8 mouse cellular contexts compared by ENCODE assay signal in genomic region chr7:126703757-126704077, GRCm38 (mm10). TPM values are rescaled to one million over a fixed set of nuclear protein-coding genes. Genes with fewer than 3 reads are reported as not detected.
A peak's percentile ranks its signal among the peaks of the same experiment; 100 is the strongest.
DNase-seq lines count a peak whose midpoint lies in the region; ATAC-seq lines count a peak whose summit lies in the region.

No protein-coding gene starts in this region.

- H3K9me3 ChIP-seq in heart, embryonic 15.5 days (replicated peaks) = no peaks in the 10 kb centered on the region
- no peaks in the 10 kb centered on the region for H3K9me3 ChIP-seq in intestine, embryonic 16.5 days (ENCODE audit: control insufficient read depth, low read length)
- H3K9me3 ChIP-seq in neural tube, embryonic 15.5 days (replicated peaks) = no peaks in the 10 kb centered on the region

- H3K36me3 ChIP-seq in heart, embryonic 15.5 days = no peaks in the 10 kb centered on the region
- no peaks in the 10 kb centered on the region for H3K36me3 ChIP-seq in intestine, embryonic 16.5 days (ENCODE audit: control insufficient read depth, insufficient read depth, low read length)
- H3K36me3 ChIP-seq in neural tube, embryonic 15.5 days = peaks cover 22% of the 10 kb centered on the region

- peak overlapping the region; percentile 71; the same call in 1 of the 2 replicates for H3K4me2 ChIP-seq in heart, embryonic 15.5 days
- H3K4me2 ChIP-seq in intestine, embryonic 16.5 days (ENCODE audit: low read depth, low read length) = no peak overlapping the region
- peak overlapping the region; percentile 69 for H3K4me2 ChIP-seq in neural tube, embryonic 15.5 days

- ATAC-seq in heart, embryonic 15.5 days (replicated peaks; ENCODE audit: insufficient number of reproducible peaks, insufficient read depth, low FRiP score, low read depth) = no peak
- ATAC-seq in common myeloid progenitor, adult 5-6 weeks (replicated peaks; ENCODE audit: low read depth, poor library complexity, severe bottlenecking) = 0 out of 2 replicates have a peak, but pooled peaks have one; percentile 5
- ATAC-seq in intestine, embryonic 16.5 days = no peak
- ATAC-seq in neural tube, embryonic 15.5 days (ENCODE audit: low FRiP score) = peak; percentile 36; the same call in 1 of the 2 replicates

- H3K27me3 ChIP-seq in heart, embryonic 15.5 days = peaks cover 49% of the 10 kb centered on the region
- peaks cover 11% of the 10 kb centered on the region; the same call in 1 of the 2 replicates for H3K27me3 ChIP-seq in intestine, embryonic 16.5 days (replicated peaks; ENCODE audit: control insufficient read depth, insufficient read depth, low read length)
- no peaks in the 10 kb centered on the region for H3K27me3 ChIP-seq in neural tube, embryonic 15.5 days (replicated peaks)

- H3K4me3 ChIP-seq in heart, embryonic 15.5 days = peak overlapping the region; percentile 49
- H3K4me3 ChIP-seq in intestine, embryonic 16.5 days (ENCODE audit: low read length) = peak overlapping the region; percentile 41
- H3K4me3 ChIP-seq in neural tube, embryonic 15.5 days (replicated peaks) = peak overlapping the region; percentile 69

- DNase-seq in heart, postnatal 4 days = no peak
- peak; percentile 48 for DNase-seq in 416B (ENCODE audit: low read depth)
- no peak for DNase-seq in left cerebral cortex, adult 8-10 months (ENCODE audit: low spot score in 2 of 2)
- no peak for DNase-seq in adrenal gland, postnatal 10 days

- 0 out of 2 replicates have a peak overlapping the region, but pooled peaks have one; percentile 22 for H3K9ac ChIP-seq in heart, embryonic 15.5 days
- H3K9ac ChIP-seq in intestine, embryonic 16.5 days (ENCODE audit: low read depth, low read length) = peak overlapping the region; percentile 56; the same call in 1 of the 2 replicates
- peak overlapping the region; percentile 94 for H3K9ac ChIP-seq in neural tube, embryonic 15.5 days (replicated peaks)

- H3K4me1 ChIP-seq in heart, embryonic 15.5 days (replicated peaks) = peaks cover 22% of the 10 kb centered on the region
- H3K4me1 ChIP-seq in intestine, embryonic 16.5 days (ENCODE audit: control insufficient read depth, insufficient read depth, low read length) = peaks cover 17% of the 10 kb centered on the region
- peaks cover 51% of the 10 kb centered on the region for H3K4me1 ChIP-seq in neural tube, embryonic 15.5 days

- 19% methylated on average over 7 of the region's 7 CpGs for WGBS in heart, embryonic 15.5 days
- 23% methylated on average over 7 of the region's 7 CpGs for WGBS in intestine, embryonic 16.5 days
- WGBS in neural tube, embryonic 15.5 days = 9% methylated on average over 7 of the region's 7 CpGs

- no peak overlapping the region; the same call in 1 of the 2 replicates for H3K27ac ChIP-seq in heart, embryonic 15.5 days
- H3K27ac ChIP-seq in intestine, embryonic 16.5 days (ENCODE audit: low read length) = no peak overlapping the region
- peak overlapping the region; percentile 86 for H3K27ac ChIP-seq in neural tube, embryonic 15.5 days (replicated peaks)

RNA-seq across cellular contexts. Expression of gene Coro1a, which starts 3.9 kb away (rescaled TPM):
- polyA plus RNA-seq in heart, embryonic 15.5 days (2015; fragmentation: Nextera tagmentation; extraction: Ambion mirVana) = 13.5 and 71.8 TPM in 2 replicates
- 1 to 10 TPM; 8.4 to 9.2 TPM for total RNA-seq in heart, postnatal 4 days (2021)
- total RNA-seq in common myeloid progenitor, adult 5-6 weeks (2017) = 301 and 302 TPM in 2 replicates
- 38.0 and 38.7 TPM in 2 replicates for polyA plus RNA-seq in intestine, embryonic 16.5 days (2015; fragmentation: Nextera tagmentation; extraction: Ambion mirVana)
- 120 and 192 TPM in 2 replicates for polyA plus RNA-seq in neural tube, embryonic 15.5 days (2015; fragmentation: Nextera tagmentation; extraction: Ambion mirVana)
- 100 to 1,000 TPM; 132 to 162 (median 149) TPM for total RNA-seq in left cerebral cortex, adult 8-10 months (2022)
- 10 to 100 TPM; 36.1 to 39.3 TPM for total RNA-seq in adrenal gland, postnatal 10 days (2021)

RNA-seq across cellular contexts. Expression of gene Slx1b, which starts 8.1 kb away (rescaled TPM):
- 6.7 and 7.7 TPM in 2 replicates for polyA plus RNA-seq in heart, embryonic 15.5 days (2015; fragmentation: Nextera tagmentation; extraction: Ambion mirVana)
- 1 to 10 TPM; 7.2 to 8.1 TPM for total RNA-seq in heart, postnatal 4 days (2021)
- total RNA-seq in common myeloid progenitor, adult 5-6 weeks (2017) = 3.4 and 6.0 TPM in 2 replicates
- polyA plus RNA-seq in intestine, embryonic 16.5 days (2015; fragmentation: Nextera tagmentation; extraction: Ambion mirVana) = 8.3 and 8.9 TPM in 2 replicates
- 13.9 and 18.2 TPM in 2 replicates for polyA plus RNA-seq in neural tube, embryonic 15.5 days (2015; fragmentation: Nextera tagmentation; extraction: Ambion mirVana)
- 10 to 100 TPM; 17.1 to 23.0 (median 19.6) TPM for total RNA-seq in left cerebral cortex, adult 8-10 months (2022)
- 10 to 100 TPM in 1 of 2 experiments, 1 to 10 TPM in 1; 8.2 to 15.0 TPM for total RNA-seq in adrenal gland, postnatal 10 days (2021)

RNA-seq across cellular contexts. Expression of gene Bola2, which starts 8.5 kb away (rescaled TPM):
- polyA plus RNA-seq in heart, embryonic 15.5 days (2015; fragmentation: Nextera tagmentation; extraction: Ambion mirVana) = 87.6 and 98.0 TPM in 2 replicates
- total RNA-seq in heart, postnatal 4 days (2021) = 10 to 100 TPM; 56.8 to 57.3 TPM
- 119 and 144 TPM in 2 replicates for total RNA-seq in common myeloid progenitor, adult 5-6 weeks (2017)
- 111 and 112 TPM in 2 replicates for polyA plus RNA-seq in intestine, embryonic 16.5 days (2015; fragmentation: Nextera tagmentation; extraction: Ambion mirVana)
- 131 and 154 TPM in 2 replicates for polyA plus RNA-seq in neural tube, embryonic 15.5 days (2015; fragmentation: Nextera tagmentation; extraction: Ambion mirVana)
- 10 to 100 TPM; 82.1 to 97.0 (median 90.2) TPM for total RNA-seq in left cerebral cortex, adult 8-10 months (2022)
- 10 to 100 TPM; 67.6 to 81.0 TPM for total RNA-seq in adrenal gland, postnatal 10 days (2021)

RNA-seq across cellular contexts. Expression of gene Sult1a1, which starts 27.5 kb away (rescaled TPM):
- polyA plus RNA-seq in heart, embryonic 15.5 days (2015; fragmentation: Nextera tagmentation; extraction: Ambion mirVana) = 13.0 and 14.2 TPM in 2 replicates
- total RNA-seq in heart, postnatal 4 days (2021) = 1 to 10 TPM; 5.5 to 6.6 TPM
- 0.37 TPM in 1 of 2 replicates, not detected in the other for total RNA-seq in common myeloid progenitor, adult 5-6 weeks (2017)
- polyA plus RNA-seq in intestine, embryonic 16.5 days (2015; fragmentation: Nextera tagmentation; extraction: Ambion mirVana) = 7.5 and 7.6 TPM in 2 replicates
- 3.4 and 5.1 TPM in 2 replicates for polyA plus RNA-seq in neural tube, embryonic 15.5 days (2015; fragmentation: Nextera tagmentation; extraction: Ambion mirVana)
- 1 to 10 TPM; 6.3 to 9.0 (median 7.9) TPM for total RNA-seq in left cerebral cortex, adult 8-10 months (2022)
- total RNA-seq in adrenal gland, postnatal 10 days (2021) = 100 to 1,000 TPM in 1 of 2 experiments, 10 to 100 TPM in 1; 53.9 to 125 TPM

RNA-seq across cellular contexts. Expression of gene Sgf29, which starts 54.6 kb away (rescaled TPM):
- polyA plus RNA-seq in heart, embryonic 15.5 days (2015; fragmentation: Nextera tagmentation; extraction: Ambion mirVana) = 21.0 and 33.5 TPM in 2 replicates
- 10 to 100 TPM; 30.9 to 33.2 TPM for total RNA-seq in heart, postnatal 4 days (2021)
- total RNA-seq in common myeloid progenitor, adult 5-6 weeks (2017) = 40.8 and 51.8 TPM in 2 replicates
- polyA plus RNA-seq in intestine, embryonic 16.5 days (2015; fragmentation: Nextera tagmentation; extraction: Ambion mirVana) = 42.7 and 49.8 TPM in 2 replicates
- 53.2 and 64.5 TPM in 2 replicates for polyA plus RNA-seq in neural tube, embryonic 15.5 days (2015; fragmentation: Nextera tagmentation; extraction: Ambion mirVana)
- total RNA-seq in left cerebral cortex, adult 8-10 months (2022) = 10 to 100 TPM; 28.4 to 39.0 (median 33.6) TPM
- total RNA-seq in adrenal gland, postnatal 10 days (2021) = 10 to 100 TPM; 31.3 to 46.9 TPM

Comparison
In these comparisons a context has a peak if more than half of its experiments do, and no peak if none do; other contexts are left out.
1. ATAC-seq: peak in common myeloid progenitor, adult 5-6 weeks (single experiment) and neural tube, embryonic 15.5 days (single experiment); none in heart, embryonic 15.5 days (single experiment) and intestine, embryonic 16.5 days (single experiment).
2. H3K9ac ChIP-seq: peak in every context shown above with its lines; median percentile 94 in neural tube, embryonic 15.5 days; 56 in intestine, embryonic 16.5 days; 22 in heart, embryonic 15.5 days.
3. Peak in every context shown above with its lines, with median percentiles within 50 percentile points of each other: H3K4me3 ChIP-seq.